Comparison of ENCODE assay signal across 17 mouse cellular contexts in the genomic region with DNA sequence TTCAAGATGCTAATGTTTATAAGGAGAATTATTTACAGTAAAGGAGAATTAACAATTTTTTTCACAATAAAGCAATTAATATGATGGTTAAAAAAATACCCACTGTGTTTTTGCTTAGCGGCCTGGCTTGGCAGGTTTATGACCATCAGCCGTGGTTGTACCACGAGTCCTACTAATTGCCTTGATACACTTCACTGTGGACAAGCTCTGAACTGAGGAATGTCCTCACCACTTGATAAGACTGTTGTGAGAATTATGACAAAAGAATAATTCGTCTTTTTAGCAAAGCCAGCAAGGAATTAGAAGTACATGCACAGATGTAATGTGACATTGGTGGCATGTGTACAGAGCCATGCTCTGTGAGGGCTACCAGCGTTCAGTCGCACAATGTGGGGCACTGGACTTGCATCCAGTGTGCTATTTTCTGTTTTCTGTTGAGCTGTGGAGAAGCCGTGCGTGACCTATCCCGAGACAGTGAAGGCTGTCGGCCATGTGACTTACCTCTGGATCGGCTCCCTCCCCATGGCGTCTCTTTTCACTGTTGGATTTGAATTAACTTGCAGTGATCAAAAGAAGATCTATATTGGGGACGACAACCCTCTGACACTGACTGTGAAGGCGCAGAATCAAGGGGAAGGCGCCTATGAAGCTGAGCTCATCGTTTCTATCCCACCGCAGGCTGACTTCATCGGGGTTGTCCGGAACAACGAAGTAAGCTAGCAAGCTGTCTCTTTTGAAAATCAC. TPM values are rescaled to one million over a fixed set of nuclear protein-coding genes. Genes with fewer than 3 reads are reported as not detected.
DNase-seq lines count a peak whose midpoint lies in the region; ATAC-seq lines count a peak whose summit lies in the region.
"Had no signal": no experiment of that assay in that cellular context is flagged by ENCODE, and none has a peak within 500 bp of the region (broad histone marks: within the 10 kb centered on the region; RNA-seq: fewer than 3 reads in every experiment).

No protein-coding gene starts in this region.

- H3K36me3 ChIP-seq in embryonic facial prominence, embryonic 11.5 days (replicated peaks; ENCODE audit: control insufficient read depth, insufficient read depth, low read depth, low read length), result no peaks in the 10 kb centered on the region
- peaks cover 81% of the 10 kb centered on the region for H3K36me3 ChIP-seq in embryonic facial prominence, embryonic 10.5 days (replicated peaks)
- peaks cover 14% of the 10 kb centered on the region for H3K36me3 ChIP-seq in forebrain, embryonic 13.5 days (ENCODE audit: poor library complexity, severe bottlenecking)
- 0 out of 2 replicates have a peak, but pooled peaks cover 3% of the 10 kb centered on the region for H3K36me3 ChIP-seq in hindbrain, embryonic 15.5 days
- H3K36me3 ChIP-seq in midbrain, embryonic 15.5 days (replicated peaks), result no peaks in the 10 kb centered on the region
- H3K36me3 ChIP-seq in heart, embryonic 11.5 days (ENCODE audit: control insufficient read depth, insufficient read depth, low read length), result peaks cover 12% of the 10 kb centered on the region

- no peak overlapping the region for H3K4me2 ChIP-seq in embryonic facial prominence, embryonic 11.5 days (ENCODE audit: low read depth, low read length)
- H3K4me2 ChIP-seq in forebrain, embryonic 13.5 days, result peak overlapping the region; percentile 44
- peak overlapping the region; percentile 20; the same call in 1 of the 2 replicates for H3K4me2 ChIP-seq in hindbrain, embryonic 15.5 days
- H3K4me2 ChIP-seq in midbrain, embryonic 15.5 days, result peak overlapping the region; percentile 39
- no peak overlapping the region for H3K4me2 ChIP-seq in heart, embryonic 11.5 days
- H3K4me2 ChIP-seq: embryonic facial prominence, embryonic 15.5 days had no signal

- DNase-seq in embryonic facial prominence, embryonic 11.5 days (ENCODE audit: low spot score), result no peak
- DNase-seq in embryonic facial prominence, embryonic 10.5 days (ENCODE audit: low spot score), result no peak
- no peak for DNase-seq in cerebellum, adult 11 months
- DNase-seq in left cerebral cortex, adult 9 months (ENCODE audit: low spot score in 2 of 2), result no peak
- DNase-seq: adrenal gland, adult 2 months; cerebellum, adult 18-20 months; gastrocnemius, postnatal 25 days; left cerebral cortex, postnatal 4 days; lung, adult 18-20 months; thymus, postnatal 25 days had no signal

- no peaks in the 10 kb centered on the region for H3K9me3 ChIP-seq in embryonic facial prominence, embryonic 11.5 days (replicated peaks; ENCODE audit: control insufficient read depth, low read length)
- no peaks in the 10 kb centered on the region for H3K9me3 ChIP-seq in embryonic facial prominence, embryonic 10.5 days
- no peaks in the 10 kb centered on the region for H3K9me3 ChIP-seq in forebrain, embryonic 13.5 days (replicated peaks)
- no peaks in the 10 kb centered on the region for H3K9me3 ChIP-seq in hindbrain, embryonic 15.5 days
- H3K9me3 ChIP-seq in midbrain, embryonic 15.5 days, result no peaks in the 10 kb centered on the region
- no peaks in the 10 kb centered on the region for H3K9me3 ChIP-seq in heart, embryonic 11.5 days (replicated peaks; ENCODE audit: control insufficient read depth, low read length)
- H3K9me3 ChIP-seq: embryonic facial prominence, embryonic 15.5 days; heart, embryonic 10.5 days had no signal

- WGBS in embryonic facial prominence, embryonic 11.5 days, result 89% methylated on average over 20 of the region's 20 CpGs
- 85% methylated on average over 20 of the region's 20 CpGs for WGBS in embryonic facial prominence, embryonic 10.5 days
- WGBS in forebrain, embryonic 13.5 days, result 60% methylated on average over 20 of the region's 20 CpGs
- WGBS in hindbrain, embryonic 15.5 days, result 68% methylated on average over 20 of the region's 20 CpGs
- WGBS in midbrain, embryonic 15.5 days, result 31% methylated on average over 20 of the region's 20 CpGs
- WGBS in heart, embryonic 11.5 days (ENCODE audit: insufficient replicate concordance), result 91% methylated on average over 20 of the region's 20 CpGs

- H3K9ac ChIP-seq in embryonic facial prominence, embryonic 11.5 days (replicated peaks; ENCODE audit: low read length), result no peak overlapping the region
- H3K9ac ChIP-seq in forebrain, embryonic 13.5 days, result 0 out of 2 replicates have a peak overlapping the region, but pooled peaks have one; percentile 21
- H3K9ac ChIP-seq in hindbrain, embryonic 15.5 days, result no peak overlapping the region
- H3K9ac ChIP-seq in midbrain, embryonic 15.5 days, result no peak overlapping the region
- no peak overlapping the region for H3K9ac ChIP-seq in heart, embryonic 11.5 days (ENCODE audit: low read depth, low read length)
- H3K9ac ChIP-seq: embryonic facial prominence, embryonic 15.5 days had no signal

- H3K4me3 ChIP-seq in embryonic facial prominence, embryonic 11.5 days (ENCODE audit: low read depth, low read length), result no peak overlapping the region
- H3K4me3 ChIP-seq in embryonic facial prominence, embryonic 10.5 days, result no peak overlapping the region
- 0 out of 2 replicates have a peak overlapping the region, but pooled peaks have one; percentile 9 for H3K4me3 ChIP-seq in forebrain, embryonic 13.5 days
- peak overlapping the region; percentile 5; the same call in 1 of the 2 replicates for H3K4me3 ChIP-seq in hindbrain, embryonic 15.5 days
- H3K4me3 ChIP-seq in midbrain, embryonic 15.5 days, result peak overlapping the region; percentile 22
- no peak overlapping the region for H3K4me3 ChIP-seq in heart, embryonic 11.5 days (ENCODE audit: low read depth, low read length)
- H3K4me3 ChIP-seq: embryonic facial prominence, embryonic 15.5 days; heart, embryonic 10.5 days had no signal

- ATAC-seq in embryonic facial prominence, embryonic 11.5 days (replicated peaks; ENCODE audit: insufficient number of reproducible peaks, low FRiP score, low TSS enrichment, low read depth), result peak; percentile 80
- peak; percentile 78 for ATAC-seq in forebrain, embryonic 13.5 days
- ATAC-seq in hindbrain, embryonic 15.5 days (ENCODE audit: low FRiP score, low read depth), result no peak; the same call in 1 of the 2 replicates
- ATAC-seq in midbrain, embryonic 15.5 days (replicated peaks), result peak; percentile 95
- ATAC-seq in heart, embryonic 11.5 days (replicated peaks; ENCODE audit: insufficient number of reproducible peaks, low FRiP score, low TSS enrichment), result no peak
- ATAC-seq: intestine, embryonic 16.5 days had no signal

- H3K4me1 ChIP-seq in embryonic facial prominence, embryonic 11.5 days (ENCODE audit: control insufficient read depth, insufficient read depth, low read length), result no peaks in the 10 kb centered on the region
- no peaks in the 10 kb centered on the region for H3K4me1 ChIP-seq in embryonic facial prominence, embryonic 10.5 days
- H3K4me1 ChIP-seq in forebrain, embryonic 13.5 days, result peaks cover 4% of the 10 kb centered on the region; the same call in 1 of the 2 replicates
- H3K4me1 ChIP-seq in hindbrain, embryonic 15.5 days (replicated peaks), result no peaks in the 10 kb centered on the region
- peaks cover 7% of the 10 kb centered on the region for H3K4me1 ChIP-seq in midbrain, embryonic 15.5 days
- H3K4me1 ChIP-seq in heart, embryonic 11.5 days (ENCODE audit: control insufficient read depth, insufficient read depth, low read length), result no peaks in the 10 kb centered on the region
- H3K4me1 ChIP-seq: embryonic facial prominence, embryonic 15.5 days; heart, embryonic 10.5 days had no signal

- no peaks in the 10 kb centered on the region for H3K27me3 ChIP-seq in embryonic facial prominence, embryonic 11.5 days (ENCODE audit: control insufficient read depth, insufficient read depth, low read length)
- H3K27me3 ChIP-seq in embryonic facial prominence, embryonic 10.5 days (replicated peaks; ENCODE audit: low read depth, poor library complexity, severe bottlenecking), result no peaks in the 10 kb centered on the region
- no peaks in the 10 kb centered on the region for H3K27me3 ChIP-seq in forebrain, embryonic 13.5 days
- no peaks in the 10 kb centered on the region for H3K27me3 ChIP-seq in hindbrain, embryonic 15.5 days
- H3K27me3 ChIP-seq in midbrain, embryonic 15.5 days (replicated peaks), result no peaks in the 10 kb centered on the region
- H3K27me3 ChIP-seq in heart, embryonic 11.5 days (ENCODE audit: control insufficient read depth, insufficient read depth, low read length), result no peaks in the 10 kb centered on the region
- H3K27me3 ChIP-seq: embryonic facial prominence, embryonic 15.5 days had no signal

- no peak overlapping the region for H3K27ac ChIP-seq in embryonic facial prominence, embryonic 11.5 days (replicated peaks; ENCODE audit: low read depth, low read length)
- H3K27ac ChIP-seq in embryonic facial prominence, embryonic 10.5 days (replicated peaks), result no peak overlapping the region
- H3K27ac ChIP-seq in forebrain, embryonic 13.5 days, result no peak overlapping the region
- 0 out of 2 replicates have a peak overlapping the region, but pooled peaks have one; percentile 25 for H3K27ac ChIP-seq in hindbrain, embryonic 15.5 days (replicated peaks)
- peak overlapping the region; percentile 63 for H3K27ac ChIP-seq in midbrain, embryonic 15.5 days
- H3K27ac ChIP-seq in heart, embryonic 11.5 days (ENCODE audit: low read depth, low read length), result no peak overlapping the region
- H3K27ac ChIP-seq: embryonic facial prominence, embryonic 15.5 days; heart, embryonic 10.5 days had no signal

RNA-seq across cellular contexts. Expression of a gene that starts 20.9 kb away (rescaled TPM):
- polyA plus RNA-seq in embryonic facial prominence, embryonic 11.5 days (2014; fragmentation: Nextera tagmentation; extraction: Ambion mirVana), result 26.6 and 30.9 TPM in 2 replicates
- 18.5 and 19.4 TPM in 2 replicates for polyA plus RNA-seq in embryonic facial prominence, embryonic 10.5 days (2016; fragmentation: Nextera tagmentation; extraction: Ambion mirVana)
- polyA plus RNA-seq in forebrain, embryonic 13.5 days (2015; fragmentation: Nextera tagmentation; extraction: Ambion mirVana), result 47.2 and 55.0 TPM in 2 replicates
- polyA plus RNA-seq in hindbrain, embryonic 15.5 days (2015; fragmentation: Nextera tagmentation; extraction: Ambion mirVana), result 71.7 and 73.6 TPM in 2 replicates
- polyA plus RNA-seq in midbrain, embryonic 15.5 days (2015; fragmentation: Nextera tagmentation; extraction: Ambion mirVana), result 75.9 and 82.2 TPM in 2 replicates
- 2.8 and 4.0 TPM in 2 replicates for polyA plus RNA-seq in heart, embryonic 11.5 days (2014; fragmentation: Nextera tagmentation; extraction: Ambion mirVana)

Comparison
In these comparisons a context has a peak if more than half of its experiments do, and no peak if none do; other contexts are left out.
1. ATAC-seq: peak in embryonic facial prominence, embryonic 11.5 days (single experiment), forebrain, embryonic 13.5 days (single experiment) and midbrain, embryonic 15.5 days (single experiment); none in hindbrain, embryonic 15.5 days (single experiment) and heart, embryonic 11.5 days (single experiment).
2. H3K27ac ChIP-seq: peak in hindbrain, embryonic 15.5 days (single experiment) and midbrain, embryonic 15.5 days (single experiment); none in embryonic facial prominence, embryonic 11.5 days (single experiment), embryonic facial prominence, embryonic 10.5 days (single experiment), forebrain, embryonic 13.5 days (single experiment) and heart, embryonic 11.5 days (single experiment).
3. H3K4me2 ChIP-seq: peak in forebrain, embryonic 13.5 days (single experiment), hindbrain, embryonic 15.5 days (single experiment) and midbrain, embryonic 15.5 days (single experiment); none in embryonic facial prominence, embryonic 11.5 days (single experiment) and heart, embryonic 11.5 days (single experiment).
4. H3K4me3 ChIP-seq: peak in forebrain, embryonic 13.5 days (single experiment), hindbrain, embryonic 15.5 days (single experiment) and midbrain, embryonic 15.5 days (single experiment); none in embryonic facial prominence, embryonic 11.5 days (single experiment), embryonic facial prominence, embryonic 10.5 days (single experiment) and heart, embryonic 11.5 days (single experiment).